Mouse (Mus musculus): Measurements from ENCODE around the gene Pgm5. TPM values are rescaled to one million over a fixed set of nuclear protein-coding genes. Genes with fewer than 3 reads are reported as not detected.

The Pgm5 gene
- total and polyA plus RNA-seq, 3 experiments, result not detected

DNA sequence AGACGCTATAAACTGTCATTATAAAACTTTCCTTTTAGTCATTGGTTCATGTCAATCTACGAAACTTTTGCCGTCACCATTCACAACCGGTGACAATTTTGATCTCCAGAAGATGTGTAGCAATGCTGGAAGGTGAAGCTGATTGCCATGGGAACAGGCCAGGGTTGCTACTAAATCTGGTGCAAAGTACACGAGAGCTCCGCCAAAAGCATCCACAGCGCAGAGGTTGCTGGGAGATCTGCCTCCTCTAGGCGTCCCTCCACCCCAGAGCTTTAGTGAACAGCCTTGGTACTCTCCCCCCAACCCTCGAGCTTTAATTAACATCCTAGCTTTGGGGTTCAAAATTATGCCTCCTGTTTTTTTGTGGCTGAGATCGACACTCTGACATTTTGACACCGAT, 195.9 kb downstream of the Pgm5 start:
- H3K9me3 ChIP-seq (replicated peaks; ENCODE audit: insufficient read depth, low read length), result no peaks in the 10 kb centered on the region
- DNase-seq (ENCODE audit: low read depth, low spot score), result no peak
- TF ChIP-seq MAZ (IDR thresholded peaks at IDR 0.05; ENCODE audit: low read depth, low read length), result no peak
- no peak for TF ChIP-seq ETS1 (IDR thresholded peaks at IDR 0.05; ENCODE audit: low read depth, low read length)
- no peak for TF ChIP-seq CHD1 (IDR thresholded peaks at IDR 0.05; ENCODE audit: low read depth, low read length)
- no peak for TF ChIP-seq USF1 (IDR thresholded peaks at IDR 0.05; ENCODE audit: low read depth, low read length)
- no peak for TF ChIP-seq ZNF384 (IDR thresholded peaks at IDR 0.05; ENCODE audit: low read depth, low read length)
- TF ChIP-seq JUND (IDR thresholded peaks at IDR 0.05; ENCODE audit: low read depth, low read length), result no peak
- TF ChIP-seq POLR2AphosphoS2 (IDR thresholded peaks at IDR 0.05; ENCODE audit: low read length), result no peak

DNA sequence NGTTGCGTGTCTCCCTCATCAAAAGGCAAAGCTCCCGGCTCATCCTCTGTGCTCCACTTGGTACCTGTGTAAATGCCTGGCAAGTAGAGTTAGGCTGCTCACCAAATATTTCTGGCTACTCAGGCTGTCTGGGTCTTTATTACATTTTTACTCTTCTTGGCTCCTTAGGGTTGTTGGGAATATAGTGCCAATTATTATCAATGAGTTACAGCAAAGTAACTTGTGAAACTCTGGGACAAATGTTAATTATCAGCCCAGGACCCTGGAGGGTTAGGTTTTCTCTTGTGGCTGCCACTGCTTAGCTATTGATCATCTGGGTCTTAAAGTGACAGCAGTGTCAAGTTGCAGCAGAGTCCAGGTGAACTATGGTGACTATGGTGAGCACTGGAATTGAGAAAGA, 199.3 kb downstream of the Pgm5 start:
- Histone ChIP-seq H3K4me3 (ENCODE audit: control insufficient read depth in 1 of 2, insufficient read depth in 1 of 2, low read depth in 2 of 2, low read length in 2 of 2) (no peak overlapping the region), H3K36me3 (ENCODE audit: control insufficient read depth in 1 of 2, insufficient read depth in 2 of 2, low read length in 2 of 2) (no peaks in the 10 kb centered on the region), H3K4me1 (ENCODE audit: control insufficient read depth in 1 of 2, insufficient read depth in 2 of 2, low read length in 2 of 2) (no peaks in the 10 kb centered on the region), H3K9me3 (replicated peaks; ENCODE audit: insufficient read depth, low read length) (no peaks in the 10 kb centered on the region), H3K79me2 (ENCODE audit: control insufficient read depth, insufficient read depth, low read length, poor library complexity) (no peaks in the 10 kb centered on the region), H3K27me3 (ENCODE audit: control insufficient read depth in 1 of 2, insufficient read depth in 2 of 2, low read length in 2 of 2) (peaks cover 2 to 7% of the 10 kb centered on the region in 2 experiments), H3K27ac (ENCODE audit: control insufficient read depth, low read depth, low read length) (no peak overlapping the region), H3K9ac (ENCODE audit: control insufficient read depth, low read depth, low read length, poor library complexity, severe bottlenecking) (no peak overlapping the region)
- no peak for TF ChIP-seq MYC (IDR thresholded peaks at IDR 0.05; ENCODE audit: low read depth, low read length)
- no peak for TF ChIP-seq SIN3A (IDR thresholded peaks at IDR 0.05; ENCODE audit: low read length)
- TF ChIP-seq ZNF384 (IDR thresholded peaks at IDR 0.05; ENCODE audit: low read depth, low read length), result no peak
- no peak for TF ChIP-seq TAL1 (IDR thresholded peaks at IDR 0.05; ENCODE audit: low read length)
- no peak for TF ChIP-seq ZMIZ1 (IDR thresholded peaks at IDR 0.05; ENCODE audit: low read depth, low read length)
- TF ChIP-seq E2F4 (IDR thresholded peaks at IDR 0.05; ENCODE audit: borderline replicate concordance, low read depth, low read length), result no peak
- TF ChIP-seq MEF2A (IDR thresholded peaks at IDR 0.05; ENCODE audit: extremely low read depth, insufficient replicate concordance, low read depth, low read length, poor library complexity, severe bottlenecking), result no peak
- TF ChIP-seq CHD2 (IDR thresholded peaks at IDR 0.05; ENCODE audit: low read length), result no peak
- TF ChIP-seq UBTF (IDR thresholded peaks at IDR 0.05; ENCODE audit: borderline replicate concordance, insufficient read depth, low read depth, low read length), result no peak
- TF ChIP-seq EP300 (IDR thresholded peaks at IDR 0.05; ENCODE audit: low read depth in 1 of 2, low read length in 2 of 2), result no peak
- no peak for TF ChIP-seq GATA1 (IDR thresholded peaks at IDR 0.05; ENCODE audit: low read depth, low read length)
- no peak for TF ChIP-seq USF2 (IDR thresholded peaks at IDR 0.05; ENCODE audit: borderline replicate concordance in 1 of 2, insufficient read depth in 1 of 2, low read depth in 1 of 2, low read length in 2 of 2)
- no peak for TF ChIP-seq NRF1 (IDR thresholded peaks at IDR 0.05; ENCODE audit: insufficient read depth, low read depth, low read length, poor library complexity, severe bottlenecking)
- TF ChIP-seq NELFE (IDR thresholded peaks at IDR 0.05; ENCODE audit: low read depth, low read length), result no peak
- no peak for DNase-seq (ENCODE audit: low read depth, low spot score)

More for the DNA sequence above, 195.9 kb downstream of the Pgm5 start:
- H3K79me2 ChIP-seq (ENCODE audit: control insufficient read depth, insufficient read depth, low read length, poor library complexity), result no peaks in the 10 kb centered on the region
- H3K4me3 ChIP-seq (ENCODE audit: control insufficient read depth in 1 of 2, insufficient read depth in 1 of 2, low read depth in 2 of 2, low read length in 2 of 2), result no peak overlapping the region
- H3K9ac ChIP-seq (ENCODE audit: control insufficient read depth, low read depth, low read length, poor library complexity, severe bottlenecking), result no peak overlapping the region
- H3K4me1 ChIP-seq (ENCODE audit: control insufficient read depth in 1 of 2, insufficient read depth in 2 of 2, low read length in 2 of 2), result no peaks in the 10 kb centered on the region
- no peak overlapping the region for H3K27ac ChIP-seq (ENCODE audit: control insufficient read depth, low read depth, low read length)
- no peaks in the 10 kb centered on the region for H3K36me3 ChIP-seq (ENCODE audit: control insufficient read depth in 1 of 2, insufficient read depth in 2 of 2, low read length in 2 of 2)
- peaks cover 4 to 15% of the 10 kb centered on the region in 2 experiments for H3K27me3 ChIP-seq (ENCODE audit: control insufficient read depth in 1 of 2, insufficient read depth in 2 of 2, low read length in 2 of 2)

Measured in MEL (cell line).